Mouse (Mus musculus): ENCODE data around the gene Tjp2.

GRCm38 (mm10) chr19:24163974-24164373 lies 60.9 kb downstream of the Tjp2 start:
- TF ChIP-seq CTCF (IDR thresholded peaks at IDR 0.05; ENCODE audit: low read depth, low read length) (no peak), GATA1 (IDR thresholded peaks at IDR 0.05; ENCODE audit: borderline replicate concordance, low read length) (no peak)

Data from G1E (cell line).